Mouse (Mus musculus) kidney, postnatal 10 days (tissue): ENCODE data around the gene Nfe2l3.
"Not testable (repeated sequence)": the region's sequence is repeated elsewhere in the genome, so short reads cannot be mapped to it uniquely, and the experiment has no call there.

Experiments
- DNase-seq: peaks from one replicate; pipeline ENCODE4 v3.0.0; 2021; ENCODE audit warnings: mixed read lengths

Nfe2l3 gene

DNA sequence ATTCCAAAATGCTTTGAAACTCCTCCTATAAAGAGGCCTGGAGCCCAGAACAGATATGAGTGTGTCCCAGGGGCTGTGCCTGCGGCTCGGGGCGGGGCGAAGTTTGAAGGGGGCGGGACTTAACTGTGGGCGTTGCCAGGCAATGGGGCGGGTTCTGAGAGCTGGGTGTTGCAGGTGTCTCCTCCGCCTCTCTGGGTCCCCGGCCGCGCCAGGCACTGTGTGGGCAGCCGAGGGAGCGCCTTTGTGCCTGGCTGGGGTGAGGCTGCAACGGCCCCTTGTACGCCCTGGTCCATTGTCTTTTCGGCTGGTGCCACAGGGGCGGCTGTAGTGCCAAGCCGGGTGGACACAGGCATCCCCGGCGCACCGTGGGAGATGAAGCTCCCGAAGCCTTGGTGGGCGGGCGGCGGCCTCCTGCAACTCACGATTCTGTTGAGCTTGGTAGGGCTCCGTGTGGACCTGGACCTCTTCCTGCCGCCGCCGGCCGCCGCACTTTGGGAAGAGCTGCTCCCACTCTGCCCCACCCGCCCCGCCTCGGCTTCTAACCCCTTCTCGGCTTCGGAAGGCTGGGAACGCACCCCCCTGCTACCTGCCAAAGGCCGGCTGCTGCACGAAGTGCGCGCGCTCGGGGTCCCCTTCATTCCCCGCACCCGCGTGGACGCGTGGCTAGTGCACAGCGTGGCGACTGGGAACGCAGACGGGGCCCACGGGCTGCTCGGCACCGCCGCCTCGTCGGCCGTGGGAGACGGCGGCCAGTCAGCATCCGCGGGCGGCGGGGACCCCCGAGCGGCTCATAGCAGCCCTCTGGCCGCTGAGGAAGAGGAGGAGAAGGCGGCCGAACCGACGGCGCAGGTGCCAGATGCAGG, at the start of gene Nfe2l3:
Gene Nfe2l3, plus strand, starts transcription at position 136 of the 863 bp plus-strand sequence.
- peak; percentile 80 for DNase-seq

DNA sequence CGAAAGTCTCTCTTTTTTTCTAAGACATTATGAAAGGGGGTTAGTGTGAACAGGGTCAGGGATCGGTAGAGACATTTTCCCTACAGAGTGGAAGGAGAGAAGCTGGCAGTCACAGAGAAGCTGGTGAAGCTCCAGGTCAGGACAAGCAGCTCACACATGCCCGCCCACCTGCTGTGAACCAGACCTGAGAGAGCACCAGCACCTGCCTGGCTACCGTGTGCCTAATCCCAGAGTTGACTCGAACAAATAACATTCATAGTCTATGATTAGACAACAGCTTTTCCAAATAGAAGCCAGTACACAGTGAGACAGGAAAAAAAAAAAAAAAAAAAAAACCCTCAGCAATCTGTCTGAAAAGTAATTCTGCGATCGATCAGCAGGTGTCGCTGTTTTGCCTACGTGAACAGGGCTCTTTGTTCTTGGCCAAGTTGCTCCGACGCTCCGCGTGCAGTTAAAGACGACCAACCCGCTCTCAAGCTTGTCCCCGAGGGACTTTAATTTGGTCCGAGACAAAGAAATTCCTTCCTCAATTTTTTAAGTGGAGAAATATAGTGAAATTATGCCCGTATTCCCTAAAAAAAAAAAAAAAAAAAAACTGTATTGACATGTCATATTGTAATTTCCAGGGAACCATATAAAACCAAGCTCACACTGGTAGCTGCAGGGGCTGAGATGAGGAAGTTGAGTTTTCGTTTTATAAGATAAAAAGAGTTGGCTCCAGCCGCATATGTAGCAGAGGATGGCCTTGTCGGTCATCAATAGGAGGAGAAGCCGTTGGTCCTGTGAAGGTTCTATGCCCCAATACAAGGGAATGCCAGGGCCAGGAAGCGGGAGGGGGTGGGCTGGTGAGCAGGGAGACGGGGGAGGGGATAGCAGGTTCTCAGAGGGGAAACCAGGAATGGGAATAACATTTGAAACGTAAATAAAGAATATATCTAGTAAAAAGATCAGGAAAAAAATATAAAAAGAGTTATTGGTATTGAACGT, 48.4 kb upstream of the Nfe2l3 start:
- peak; percentile 95 for DNase-seq

DNA sequence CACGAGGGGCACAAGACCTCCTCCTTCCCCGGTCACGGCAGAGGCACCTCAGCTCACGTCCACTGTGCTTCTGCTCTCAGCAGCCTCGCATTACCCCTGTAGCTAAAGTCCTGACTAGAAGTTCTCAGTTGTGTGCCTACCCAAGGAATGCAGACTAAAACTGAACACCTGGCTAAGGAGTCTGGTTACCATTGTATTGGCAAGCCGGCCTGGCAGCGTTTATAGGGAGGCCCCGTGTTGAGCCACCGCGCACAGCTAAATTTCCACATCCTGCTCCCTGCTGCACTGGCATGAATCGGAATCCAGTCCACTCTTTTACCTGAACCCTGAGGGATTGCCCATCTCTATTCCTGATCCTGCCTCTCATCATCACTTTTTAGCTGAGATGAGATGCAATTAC, 42.0 kb upstream of the Nfe2l3 start:
- no peak for DNase-seq

DNA sequence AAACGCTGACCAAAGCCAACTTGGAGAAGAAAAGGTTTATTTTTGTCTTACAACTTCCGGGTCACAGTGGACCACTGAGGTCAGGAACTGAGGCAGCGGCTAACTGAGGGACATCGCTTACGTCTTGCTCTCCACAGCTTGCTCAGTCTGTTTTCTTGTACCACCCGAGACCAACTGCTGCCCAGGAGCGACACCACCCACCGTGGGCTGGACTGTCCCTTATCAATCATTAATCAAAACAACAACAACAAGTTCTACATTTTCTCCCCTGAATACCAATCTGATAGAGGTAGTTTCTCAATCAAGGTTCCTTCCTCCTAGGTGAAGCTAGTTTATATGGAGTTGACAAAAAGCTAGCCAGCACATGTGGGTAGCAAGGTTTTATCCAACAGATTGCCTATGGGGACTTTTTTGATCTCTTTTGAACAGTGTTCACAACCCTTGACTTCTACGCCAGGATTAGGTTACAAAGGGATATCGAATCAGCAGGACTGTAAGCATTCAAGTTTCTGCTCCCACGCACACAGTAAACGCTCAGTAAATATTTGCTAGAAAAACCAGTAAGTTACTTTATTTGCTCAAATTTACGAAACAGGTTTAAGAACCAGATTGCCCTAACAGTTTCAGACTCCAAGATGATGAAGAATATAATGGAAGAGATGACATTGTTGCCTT, 40.5 kb upstream of the Nfe2l3 start:
- DNase-seq: no peak

DNA sequence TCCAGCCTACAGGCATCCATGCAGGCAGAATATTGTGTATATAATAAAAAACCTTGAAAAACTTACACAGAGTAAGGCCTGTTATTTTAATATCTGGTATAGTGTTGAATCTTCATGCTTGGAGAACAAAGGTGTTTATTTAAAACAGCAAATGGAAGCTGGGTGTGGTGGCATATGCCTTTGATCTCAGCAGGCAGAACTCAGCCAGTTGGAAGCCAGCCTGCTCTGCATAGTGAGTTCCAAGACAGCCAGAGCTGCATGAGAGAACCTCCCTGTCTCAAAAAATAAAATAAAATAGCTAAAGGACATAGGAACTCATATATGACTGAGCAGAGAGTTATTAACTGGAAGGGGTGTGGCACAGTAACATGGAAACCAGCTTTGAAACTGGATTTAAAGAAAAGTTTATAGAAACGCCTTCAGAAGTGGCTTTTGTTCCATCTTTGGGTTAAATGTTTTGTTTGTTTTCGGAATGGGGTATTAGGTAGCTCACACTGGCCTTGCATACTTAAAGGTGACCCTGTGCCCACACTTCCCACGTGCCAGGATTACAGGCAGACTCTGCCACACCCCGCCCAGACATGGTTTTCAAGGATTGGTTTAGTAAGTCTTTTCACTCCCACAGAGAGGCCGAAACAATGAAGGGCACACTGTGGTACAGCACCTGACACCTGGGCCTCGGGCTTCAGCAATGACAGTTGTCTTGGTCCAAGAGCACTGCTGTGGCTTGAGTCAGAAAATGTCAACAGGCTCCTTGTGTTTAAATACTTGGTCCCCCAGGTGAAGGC, 38.9 kb upstream of the Nfe2l3 start:
- DNase-seq: no peak

DNA sequence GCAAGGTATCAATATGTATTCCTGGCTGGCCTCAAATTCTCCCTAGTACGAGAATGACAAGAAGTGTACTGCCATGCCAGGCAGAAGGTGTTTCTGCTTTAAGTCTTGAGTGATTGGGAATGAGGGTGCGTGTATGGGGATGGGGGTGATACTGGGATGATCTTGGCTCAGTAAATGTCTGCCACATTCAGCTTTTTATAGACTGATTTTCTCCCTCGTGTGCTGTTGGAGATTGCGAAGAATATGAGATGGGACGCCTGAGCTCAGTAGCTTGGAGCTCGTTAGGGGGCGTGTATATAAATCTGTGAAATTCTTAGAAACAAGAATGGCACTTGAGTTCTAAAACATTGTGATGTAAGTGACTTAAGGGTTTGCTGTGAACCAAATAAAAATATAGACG, 38.1 kb upstream of the Nfe2l3 start:
- not testable (repeated sequence) for DNase-seq

DNA sequence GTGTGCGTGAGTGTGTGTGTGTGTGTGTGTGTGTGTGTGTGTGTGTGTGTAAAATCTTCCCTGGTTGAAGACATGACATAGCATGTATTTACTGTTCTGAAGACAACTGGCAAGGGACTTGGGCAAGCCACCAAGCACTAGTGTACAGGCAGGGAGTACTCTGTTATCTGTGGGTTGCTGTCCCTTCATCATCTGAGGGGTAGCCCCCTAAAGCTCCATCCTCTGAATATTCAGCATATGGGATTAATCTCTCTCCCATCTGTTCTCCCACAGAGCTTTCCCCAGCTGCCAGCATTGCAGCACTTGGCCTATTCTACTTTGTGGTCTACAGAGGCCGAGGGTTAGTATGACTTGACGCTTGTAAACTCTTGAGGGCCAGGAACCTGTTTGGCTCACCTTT, 37.5 kb upstream of the Nfe2l3 start:
- not testable (repeated sequence) for DNase-seq

DNA sequence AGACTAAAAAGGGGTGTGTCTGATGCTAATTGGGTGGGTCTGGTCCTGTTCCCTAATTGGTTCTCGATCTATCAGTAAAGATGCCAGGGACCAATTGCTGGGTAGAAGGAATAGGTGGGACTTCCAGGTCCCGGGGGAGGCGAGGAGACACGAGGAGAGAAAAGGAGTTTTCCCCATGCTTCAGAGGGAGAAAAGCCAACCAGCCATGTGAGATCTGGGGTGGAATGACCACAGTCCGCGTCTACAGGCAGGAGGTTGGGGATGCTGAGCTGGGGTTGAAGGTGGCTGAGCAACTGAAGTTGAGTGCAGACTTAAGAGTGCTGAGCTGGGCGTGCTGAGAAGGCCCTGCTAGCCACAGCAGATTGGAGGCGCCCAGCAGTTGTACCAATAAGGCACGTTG, 37.0 kb upstream of the Nfe2l3 start:
- DNase-seq: no peak

DNA sequence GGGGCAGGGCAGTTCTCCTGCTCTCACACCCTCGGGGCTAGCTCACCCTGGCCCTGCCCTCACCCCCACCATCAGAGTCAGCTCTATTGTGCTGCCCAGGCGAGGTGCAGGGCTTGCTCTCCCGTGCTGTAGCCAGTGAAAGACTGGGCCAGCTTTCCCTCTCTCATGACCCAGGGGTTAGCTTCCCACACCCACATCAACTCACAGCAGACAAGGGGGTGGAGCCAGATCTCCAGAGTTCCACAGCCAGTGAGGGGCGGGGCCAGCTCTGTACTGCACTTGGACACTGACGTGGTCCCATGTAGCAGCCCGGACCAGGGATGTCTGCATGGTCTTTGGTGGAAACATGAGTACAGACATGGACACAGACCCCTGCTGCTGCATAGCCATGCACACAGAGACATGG, 33.4 kb upstream of the Nfe2l3 start:
- DNase-seq: peak; percentile 69

DNA sequence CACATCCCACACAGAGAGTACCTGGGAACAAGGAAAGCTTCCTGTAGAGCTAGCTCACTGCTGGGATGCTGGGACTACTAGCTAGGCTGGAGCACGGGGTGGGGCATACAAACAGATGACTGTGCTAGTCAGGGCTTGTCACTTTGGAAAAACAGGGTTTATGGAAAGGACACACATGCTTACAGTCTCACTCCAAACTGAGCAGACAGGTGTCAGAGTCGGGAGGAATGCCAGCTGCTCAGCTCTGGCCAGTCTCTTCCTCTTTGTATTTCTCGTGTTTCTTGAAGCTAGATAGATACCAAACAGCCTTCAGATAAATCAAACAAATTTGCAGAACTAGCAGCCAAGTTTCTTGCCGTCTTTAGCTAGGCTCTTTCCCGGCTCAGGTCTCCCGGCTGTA, 31.2 kb upstream of the Nfe2l3 start:
- DNase-seq: no peak

DNA sequence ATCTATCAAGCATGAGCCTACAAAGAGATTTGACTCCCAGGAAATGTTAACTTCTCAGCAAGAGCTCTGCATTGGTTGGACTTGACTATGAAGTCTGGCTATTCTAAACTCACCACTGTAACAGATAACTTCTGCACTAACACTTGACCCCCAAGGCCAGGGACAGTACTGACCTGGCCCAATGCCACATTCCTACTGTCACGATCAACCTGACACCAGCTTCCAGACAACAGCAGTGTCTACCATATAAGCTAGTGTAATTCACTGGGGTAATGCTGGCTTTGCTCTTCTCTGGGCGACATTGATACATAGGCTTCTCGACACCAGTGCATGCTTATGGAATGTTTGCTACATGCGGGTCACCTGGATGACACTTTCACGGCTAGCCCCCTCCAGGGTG, 28.9 kb upstream of the Nfe2l3 start:
- DNase-seq: no peak

DNA sequence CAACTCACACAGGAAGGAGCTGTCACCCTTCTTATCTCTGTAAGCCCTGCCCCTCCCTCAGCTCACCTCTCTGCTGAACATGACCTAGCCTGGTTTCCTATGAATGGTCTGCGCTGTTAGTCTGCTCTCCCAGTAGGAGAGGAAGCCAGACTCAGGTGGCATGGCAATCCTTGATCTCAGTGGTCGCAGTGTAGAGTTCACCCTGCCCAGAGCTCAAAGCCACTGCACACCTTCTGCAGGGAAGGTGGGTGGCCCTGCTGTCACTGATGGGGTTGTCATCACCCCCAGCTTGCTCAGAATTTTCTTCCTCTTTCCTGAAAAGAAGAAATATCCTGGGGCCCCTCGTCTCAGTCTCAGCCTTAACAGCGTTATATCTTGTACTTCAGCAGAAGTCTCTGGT, 28.0 kb upstream of the Nfe2l3 start:
- no peak for DNase-seq

DNA sequence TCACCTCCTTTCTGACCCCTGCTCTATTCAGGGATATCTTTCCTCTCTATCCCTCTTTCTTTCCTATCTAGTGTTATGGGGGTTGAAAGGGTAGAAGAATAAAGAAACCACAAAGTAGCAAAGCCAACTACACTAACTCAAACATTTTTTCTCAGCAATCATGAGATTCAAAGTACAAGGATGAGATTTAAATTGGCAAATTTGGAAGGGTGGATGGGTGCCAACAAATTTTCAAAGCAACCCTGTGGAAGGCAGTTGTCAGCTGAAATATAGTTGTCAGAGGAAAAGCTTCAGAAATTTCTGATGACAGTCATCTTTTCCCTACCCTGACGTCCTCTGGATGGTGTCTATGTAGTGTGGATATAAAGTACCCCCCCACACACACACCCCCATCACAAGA, 16.0 kb upstream of the Nfe2l3 start:
- no peak for DNase-seq

DNA sequence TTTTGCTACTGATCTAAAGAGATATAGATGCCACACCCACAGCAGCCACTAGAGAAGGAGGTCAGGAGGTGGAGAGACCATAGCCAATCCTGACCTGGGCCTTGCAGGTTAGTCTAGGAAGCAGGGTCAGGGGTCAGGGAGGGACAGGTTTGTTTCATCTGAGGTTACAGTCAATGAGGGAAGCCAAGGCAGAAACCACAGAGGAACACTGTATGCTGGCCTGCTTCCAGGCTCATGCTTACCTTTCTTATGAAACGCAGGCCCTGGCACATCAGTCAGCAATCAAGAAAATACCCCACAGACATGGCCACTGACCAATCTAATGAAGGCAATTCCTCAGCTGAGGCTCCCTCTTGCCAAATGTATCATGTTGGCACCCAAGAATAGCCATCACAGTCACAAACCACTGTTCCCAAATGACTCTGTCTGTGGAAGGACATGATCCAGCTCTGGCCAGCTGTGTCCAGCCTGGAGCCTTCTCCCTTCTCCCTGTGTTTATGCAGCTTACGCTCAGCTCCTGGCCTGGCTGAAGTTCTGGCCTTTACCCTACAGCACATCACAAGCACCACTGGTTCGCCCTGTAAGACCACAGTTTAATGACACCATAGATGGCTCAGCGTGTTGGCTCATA, 15.0 kb upstream of the Nfe2l3 start:
- DNase-seq: no peak

DNA sequence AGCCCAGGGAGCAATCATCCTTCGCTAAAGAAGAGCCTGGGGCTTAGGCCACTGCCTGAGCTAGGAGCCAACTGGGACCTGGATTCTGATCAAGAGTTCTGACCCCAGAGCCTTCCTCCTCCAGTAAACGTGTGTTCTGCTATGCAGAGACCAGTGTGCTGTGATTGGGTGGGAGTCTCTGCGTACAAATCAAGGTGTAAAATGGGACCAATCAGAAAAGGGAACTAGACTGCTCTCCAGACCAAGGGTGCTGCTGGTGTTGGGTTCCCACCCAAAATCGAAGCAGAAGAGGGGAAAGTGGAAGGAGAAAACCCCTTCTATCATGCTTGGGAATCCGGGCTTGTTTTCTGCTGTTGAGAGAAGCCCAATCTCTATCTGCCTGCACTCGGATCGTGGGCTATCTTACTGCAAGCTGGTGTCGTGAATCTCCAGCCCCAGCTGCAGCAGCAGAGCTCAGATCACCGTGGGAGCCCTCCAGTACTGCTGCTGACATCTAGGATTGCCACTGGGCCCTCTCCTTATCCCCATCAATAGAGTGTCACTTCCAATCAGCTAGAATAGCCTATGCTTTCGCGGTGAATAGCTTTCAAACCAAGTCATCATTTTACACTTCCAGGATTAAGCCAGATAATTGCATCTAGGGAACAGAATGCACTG, 8.9 kb upstream of the Nfe2l3 start:
- no peak for DNase-seq

DNA sequence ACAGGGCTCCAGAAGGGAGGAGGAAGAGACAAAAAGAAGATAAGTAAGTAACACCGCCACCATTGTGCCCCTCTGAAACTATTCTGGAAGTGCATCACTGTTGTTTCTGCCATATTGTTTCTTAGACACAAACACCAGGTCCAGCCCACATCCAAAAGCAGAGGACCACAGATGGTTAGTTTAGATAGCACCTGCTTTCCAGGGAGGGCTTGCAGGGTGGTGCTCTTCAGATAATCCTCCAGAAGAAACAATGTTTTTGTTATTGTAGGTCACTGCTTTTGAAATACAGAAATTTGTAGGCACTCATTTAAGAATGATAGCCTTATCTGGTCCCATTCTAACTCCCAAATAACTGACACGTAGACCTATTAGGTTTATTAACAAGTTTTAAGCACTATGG, 7.9 kb upstream of the Nfe2l3 start:
- DNase-seq: no peak

DNA sequence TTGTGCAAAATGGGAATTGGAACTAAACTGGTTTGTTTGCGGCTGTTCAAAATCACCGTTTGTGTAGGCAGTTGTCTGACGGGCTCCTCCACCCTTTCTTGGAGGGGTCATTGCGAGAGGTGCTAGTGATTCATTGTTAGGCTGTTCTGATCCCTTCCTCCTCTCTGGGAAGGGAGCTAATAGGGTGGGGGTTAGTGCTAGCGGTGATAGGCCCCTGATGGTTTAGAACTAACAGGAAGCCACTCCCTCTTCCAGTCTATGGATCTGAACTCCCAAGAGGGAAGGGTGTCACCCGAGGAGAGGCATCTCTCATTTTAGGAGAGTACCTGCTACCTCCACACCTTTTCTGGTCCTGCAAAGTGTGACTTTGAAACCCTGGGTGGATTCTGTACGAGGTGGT, 1.8 kb downstream of the Nfe2l3 start:
- no peak for DNase-seq

DNA sequence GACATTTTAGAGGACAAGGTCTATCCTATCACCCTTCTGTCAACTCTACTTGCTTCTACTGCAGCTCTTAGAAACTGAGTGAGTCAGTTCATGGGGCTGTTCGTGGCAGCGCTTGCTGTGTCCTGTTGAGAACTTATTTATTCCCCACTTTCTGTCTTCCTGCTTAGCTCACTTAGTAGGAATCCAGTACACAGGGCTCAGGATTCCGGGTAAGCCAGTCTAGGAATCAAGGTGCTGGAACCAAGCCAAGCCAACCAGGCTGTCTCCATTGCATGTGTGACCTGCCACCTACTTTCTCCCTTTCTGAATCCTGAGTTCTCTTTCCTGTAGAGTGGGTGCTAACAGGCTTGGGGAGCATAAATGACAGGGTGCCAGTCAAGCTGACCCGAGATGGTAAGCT, 5.2 kb downstream of the Nfe2l3 start:
- DNase-seq: peak; percentile 61

DNA sequence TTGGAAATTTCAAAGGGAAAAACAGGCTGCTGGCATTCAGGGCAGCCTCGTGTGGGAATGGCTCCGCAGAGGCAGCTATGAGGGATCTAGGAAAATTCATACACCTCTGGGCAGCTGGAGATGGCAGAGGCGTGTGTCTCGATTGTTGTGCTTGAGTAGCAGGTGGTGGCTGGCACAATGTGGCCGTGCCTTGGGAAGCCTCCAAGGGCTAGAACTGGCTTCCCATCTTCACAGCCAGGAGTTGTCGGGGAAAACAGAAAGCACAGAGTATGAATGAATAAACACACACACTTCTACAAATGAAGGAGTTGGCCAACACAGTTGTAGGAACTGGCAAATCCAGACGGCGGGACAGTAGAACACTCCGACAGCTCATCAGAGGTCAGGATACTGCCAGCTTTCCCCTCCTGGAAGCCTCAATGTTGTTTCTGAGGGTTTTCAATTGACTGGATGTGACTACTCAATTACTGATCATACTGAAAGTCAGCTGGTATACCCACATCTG, 6.4 kb downstream of the Nfe2l3 start:
- no peak for DNase-seq

DNA sequence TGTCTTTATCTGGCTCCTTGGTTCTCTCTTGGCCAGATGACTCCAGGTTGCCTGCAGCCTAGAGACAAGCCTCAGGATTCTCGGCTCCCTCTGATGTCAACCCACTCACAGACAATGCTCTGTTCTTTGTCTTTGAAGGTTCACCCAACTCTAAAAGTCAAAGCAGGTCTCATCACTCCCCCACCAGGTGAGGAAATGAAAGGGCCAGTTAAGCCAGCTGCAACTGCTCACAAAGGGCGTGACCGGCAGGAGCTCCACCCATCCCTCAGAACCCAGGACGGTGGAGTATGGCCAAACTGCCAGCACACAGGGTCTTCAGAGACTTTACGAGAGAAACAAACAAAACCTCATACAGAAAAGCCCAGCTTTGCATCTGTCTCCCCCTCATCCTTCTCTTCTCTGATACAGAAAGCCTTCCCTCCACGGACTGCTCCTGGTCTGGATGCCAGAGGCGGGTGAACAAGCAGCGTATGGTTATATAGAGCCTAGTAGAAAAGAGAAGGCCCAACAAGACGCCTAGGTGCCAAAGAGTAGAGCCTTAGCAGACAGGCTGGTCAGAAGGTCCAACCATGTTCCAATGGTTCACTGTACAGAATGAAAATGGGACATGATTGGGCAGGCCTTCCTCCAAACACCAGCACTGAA, 9.8 kb downstream of the Nfe2l3 start:
- no peak for DNase-seq
